Mouse (Mus musculus) embryonic facial prominence, embryonic 11.5 days (tissue): ENCODE results near the gene Pip4k2a. TPM values are rescaled to one million over a fixed set of nuclear protein-coding genes. Genes with fewer than 3 reads are reported as not detected.

ENCODE experiments used
- ATAC-seq: fragments of 200-750 bp; cut with Nextera tagmentation; replicated peaks from 2 replicates; pipeline ENCODE4 v1.8.0; 2017; ENCODE audit warnings: low read depth; ENCODE audit not compliant: insufficient number of reproducible peaks, low FRiP score, low TSS enrichment
- DNase-seq: peaks from one replicate; pipeline ENCODE4 v3.0.0-alpha.2; 2015; ENCODE audit warnings: low spot score
- H3K27ac ChIP-seq: fragments of 300-500 bp; sonication (generic); replicated peaks from 2 replicates; pipeline ENCODE4 v1.5.1; 2014; ENCODE audit warnings: mild to moderate bottlenecking, low read depth, low read length, control low read depth
- H3K27me3 ChIP-seq: fragments of 300-500 bp; sonication (generic); 2 replicates; pipeline ENCODE4 v1.6.1; 2014; ENCODE audit warnings: mild to moderate bottlenecking, low read length, moderate library complexity, mixed read lengths; ENCODE audit not compliant: control insufficient read depth, insufficient read depth
- H3K36me3 ChIP-seq: fragments of 300-500 bp; sonication (generic); replicated peaks from 2 replicates; pipeline ENCODE4 v1.6.1; 2014; ENCODE audit warnings: low read depth, mild to moderate bottlenecking, low read length, moderate library complexity, mixed read lengths; ENCODE audit not compliant: control insufficient read depth, insufficient read depth
- H3K4me1 ChIP-seq: fragments of 300-500 bp; sonication (generic); 2 replicates; pipeline ENCODE4 v1.6.1; 2014; ENCODE audit warnings: low read length, mixed read lengths; ENCODE audit not compliant: control insufficient read depth, insufficient read depth
- H3K4me2 ChIP-seq: fragments of 300-500 bp; sonication (generic); 2 replicates; pipeline ENCODE4 v1.6.1; 2014; ENCODE audit warnings: low read depth, mild to moderate bottlenecking, control low read depth, low read length, moderate library complexity
- H3K4me3 ChIP-seq: fragments of 300-500 bp; sonication (generic); 2 replicates; pipeline ENCODE4 v1.5.1; 2014; ENCODE audit warnings: low read depth, low read length, control low read depth
- H3K9ac ChIP-seq: fragments of 300-500 bp; sonication (generic); replicated peaks from 2 replicates; pipeline ENCODE4 v1.6.1; 2014; ENCODE audit warnings: mild to moderate bottlenecking, control low read depth, low read length
- H3K9me3 ChIP-seq: fragments of 300-500 bp; sonication (generic); replicated peaks from 2 replicates; pipeline ENCODE4 v1.6.1; 2016; ENCODE audit warnings: mild to moderate bottlenecking, low read length, inconsistent platforms, mixed read lengths; ENCODE audit not compliant: control insufficient read depth
- WGBS: fragments of 180-500 bp; shearing (Covaris S2); extraction: QIAGEN DNeasy Blood & Tissue Kit; methylation state at CpG from one replicate; pipeline ENCODE4 v1.1.7; 2014; 5-methylcytosine and 5-hydroxymethylcytosine counted together
- polyA plus RNA-seq: library from polyadenylated mRNA; unstranded; fragments of >200 nt; fragmentation: Nextera tagmentation; extraction: Ambion mirVana; gene quantifications from 2 replicates; pipeline ENCODE4 v1.2.1, GENCODE M21; 2014

The Pip4k2a gene
- polyA plus RNA-seq, 1 experiment from 2014 or later: 9.7 TPM

DNA sequence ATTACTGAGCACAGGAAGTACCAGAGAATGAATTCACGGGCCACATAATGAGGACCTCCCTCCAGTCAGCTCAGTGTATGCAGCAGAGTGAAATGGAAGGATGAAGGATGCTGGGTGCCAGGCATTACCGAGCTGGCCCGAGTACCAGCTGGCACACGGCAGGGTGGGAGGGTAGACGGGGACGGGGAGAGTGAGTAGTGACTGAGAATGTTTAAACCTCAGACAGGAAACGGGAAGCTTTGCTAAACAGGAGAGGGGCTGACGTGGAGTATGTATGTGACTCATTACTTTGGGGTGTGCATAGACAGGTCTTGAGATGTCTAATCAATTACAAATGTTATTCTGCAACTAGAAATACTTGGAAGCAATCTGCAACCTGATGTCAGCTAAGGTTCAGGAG is 69.7 kb downstream of the Pip4k2a start:
- Histone ChIP-seq H3K4me1 (no peaks in the 10 kb centered on the region), H3K9ac (no peak overlapping the region), H3K27me3 (no peaks in the 10 kb centered on the region), H3K36me3 (no peaks in the 10 kb centered on the region), H3K27ac (no peak overlapping the region), H3K4me3 (no peak overlapping the region), H3K9me3 (no peaks in the 10 kb centered on the region), H3K4me2 (no peak overlapping the region)
- ATAC-seq (no peak), DNase-seq (no peak)
- WGBS: 56% methylated on average over 8 of the region's 8 CpGs

DNA sequence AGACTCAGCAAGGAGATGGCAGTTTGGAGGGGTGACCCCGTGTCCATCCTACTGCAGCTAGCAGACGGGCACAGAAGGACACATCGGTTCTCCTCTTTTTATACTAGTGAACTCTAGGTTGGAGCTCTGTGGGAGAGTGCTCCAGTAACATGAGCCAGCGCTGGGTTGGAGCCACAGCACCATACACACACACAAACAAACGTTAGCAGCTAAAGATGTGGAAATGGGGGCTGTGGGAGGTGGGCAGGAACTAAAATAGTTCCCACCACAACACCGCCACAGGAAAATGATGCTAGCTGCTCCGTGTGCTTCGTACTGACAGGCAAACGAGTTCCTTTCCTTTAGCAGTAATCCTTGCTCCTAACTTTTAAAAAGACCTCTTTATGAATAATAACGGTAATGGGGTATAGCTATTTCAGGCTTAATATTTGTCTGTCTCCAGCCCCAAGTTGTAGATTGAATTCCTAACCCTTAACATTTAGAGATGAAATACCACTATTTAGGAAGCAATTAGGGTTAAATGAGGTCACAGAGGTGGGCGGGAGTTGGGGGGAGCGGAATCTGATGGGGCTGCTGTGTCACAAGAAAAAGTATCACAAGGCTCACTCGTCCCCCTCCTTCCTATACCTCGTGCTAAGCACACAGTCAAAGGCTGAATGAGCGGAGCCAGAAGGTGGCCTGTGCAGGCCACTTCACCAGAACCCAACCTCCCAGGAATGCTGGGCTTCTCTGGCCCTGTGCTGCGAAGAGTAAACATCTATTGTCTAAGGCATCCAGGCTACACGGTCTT is 73.9 kb downstream of the Pip4k2a start:
- H3K4me2 ChIP-seq: no peak overlapping the region
- no peak overlapping the region for H3K27ac ChIP-seq
- no peak overlapping the region for H3K4me3 ChIP-seq
- no peaks in the 10 kb centered on the region for H3K4me1 ChIP-seq
- no peak overlapping the region for H3K9ac ChIP-seq
- DNase-seq (peak; percentile 17), ATAC-seq (no peak; the same call in 1 of the 2 replicates)
- H3K9me3 ChIP-seq: no peaks in the 10 kb centered on the region
- no peaks in the 10 kb centered on the region for H3K27me3 ChIP-seq
- WGBS: 30% methylated on average over 17 of the region's 17 CpGs
- H3K36me3 ChIP-seq: no peaks in the 10 kb centered on the region

DNA sequence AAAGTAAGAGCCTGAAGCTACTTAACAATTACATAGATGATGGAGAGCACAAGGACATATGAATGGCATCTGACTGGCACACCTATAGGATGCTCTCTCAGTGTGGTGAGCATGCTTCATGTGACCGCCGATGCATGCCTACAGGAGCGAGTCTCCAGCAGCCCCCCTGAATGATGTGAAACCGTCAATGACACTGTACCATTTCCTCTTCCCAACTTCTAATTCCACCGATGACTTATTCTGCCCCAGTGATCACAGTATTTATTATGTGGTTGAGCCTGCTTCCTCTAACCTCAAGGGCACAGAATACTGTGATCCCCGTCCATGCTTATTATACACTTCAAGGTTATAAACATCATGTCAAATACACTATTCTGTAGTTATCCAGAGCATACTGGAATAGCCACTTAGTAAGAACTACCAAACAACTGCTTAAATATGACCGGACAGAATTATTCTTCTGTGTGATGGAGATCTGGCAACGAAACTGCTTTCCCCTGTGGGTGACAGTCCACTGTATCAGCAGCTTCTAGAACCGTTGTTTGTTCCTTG is 74.8 kb downstream of the Pip4k2a start:
- ATAC-seq (no peak), DNase-seq (no peak)
- 82% methylated on average over 9 of the region's 9 CpGs for WGBS
- no peaks in the 10 kb centered on the region for H3K27me3 ChIP-seq
- H3K4me1 ChIP-seq: no peaks in the 10 kb centered on the region
- no peak overlapping the region for H3K9ac ChIP-seq
- no peaks in the 10 kb centered on the region for H3K36me3 ChIP-seq
- H3K27ac ChIP-seq: no peak overlapping the region
- H3K9me3 ChIP-seq: no peaks in the 10 kb centered on the region
- H3K4me3 ChIP-seq: no peak overlapping the region
- no peak overlapping the region for H3K4me2 ChIP-seq

DNA sequence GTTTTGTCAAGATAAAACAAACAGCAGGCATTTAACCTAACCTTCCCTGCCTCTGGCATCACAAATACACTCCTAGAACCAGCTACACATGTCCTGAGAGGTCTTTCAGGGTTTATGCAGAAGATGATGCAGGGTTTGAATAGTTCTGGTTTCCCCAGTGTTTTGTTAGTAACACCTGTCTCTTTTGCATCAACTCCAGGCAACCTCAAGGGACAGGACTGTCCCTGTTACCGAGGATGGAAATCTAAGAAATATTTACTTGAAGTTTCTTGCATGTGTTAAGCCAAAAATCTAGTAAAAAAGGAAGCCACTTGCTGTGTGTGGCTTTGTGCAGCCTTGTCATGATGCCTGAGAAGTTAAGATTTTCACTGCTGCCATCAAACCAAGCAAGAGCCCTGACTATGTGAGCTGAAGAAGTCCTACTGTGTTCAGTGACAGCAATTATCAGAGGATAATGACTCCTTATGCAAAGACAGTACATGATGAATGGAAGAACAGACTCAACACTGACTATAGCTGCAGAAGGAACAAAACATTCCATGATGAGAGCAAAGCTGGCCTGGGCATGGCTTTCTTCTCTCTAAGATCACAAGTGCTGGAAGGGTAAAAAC is 76.3 kb downstream of the Pip4k2a start:
- no peak overlapping the region for H3K4me2 ChIP-seq
- H3K9ac ChIP-seq: no peak overlapping the region
- H3K4me1 ChIP-seq: no peaks in the 10 kb centered on the region
- DNase-seq (no peak), ATAC-seq (no peak)
- H3K4me3 ChIP-seq: no peak overlapping the region
- 59% methylated on average over 1 of the region's 1 CpGs for WGBS
- no peak overlapping the region for H3K27ac ChIP-seq
- no peaks in the 10 kb centered on the region for H3K9me3 ChIP-seq
- no peaks in the 10 kb centered on the region for H3K27me3 ChIP-seq
- no peaks in the 10 kb centered on the region for H3K36me3 ChIP-seq

DNA sequence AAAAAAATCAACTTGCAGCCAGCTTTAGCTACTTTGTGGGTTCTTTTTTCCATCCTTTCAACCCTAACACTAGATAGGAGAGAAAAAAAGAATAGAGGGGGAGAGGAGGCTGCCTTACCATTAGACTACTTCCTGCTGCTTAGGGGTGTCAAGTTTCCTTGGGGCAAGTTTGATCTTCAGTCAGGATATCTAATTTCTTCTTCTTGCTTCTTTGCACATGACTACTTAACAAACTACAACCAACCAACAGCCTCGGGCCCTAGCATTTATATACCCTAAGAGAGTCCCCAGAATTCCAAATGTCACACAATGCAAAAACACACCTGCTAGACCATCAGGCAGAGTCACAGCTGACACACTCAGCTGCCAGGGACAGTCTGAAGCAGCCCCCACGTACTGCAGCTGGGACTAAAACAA is 77.5 kb downstream of the Pip4k2a start:
- 12% methylated on average over 2 of the region's 2 CpGs for whole genome bisulfite sequencing
- Histone ChIP-seq H3K27ac (no peak overlapping the region), H3K27me3 (no peaks in the 10 kb centered on the region), H3K4me3 (no peak overlapping the region), H3K4me2 (no peak overlapping the region), H3K9me3 (no peaks in the 10 kb centered on the region), H3K36me3 (no peaks in the 10 kb centered on the region), H3K4me1 (no peaks in the 10 kb centered on the region), H3K9ac (no peak overlapping the region)
- ATAC-seq (peak; percentile 30; the same call in 1 of the 2 replicates), DNase-seq (no peak)

DNA sequence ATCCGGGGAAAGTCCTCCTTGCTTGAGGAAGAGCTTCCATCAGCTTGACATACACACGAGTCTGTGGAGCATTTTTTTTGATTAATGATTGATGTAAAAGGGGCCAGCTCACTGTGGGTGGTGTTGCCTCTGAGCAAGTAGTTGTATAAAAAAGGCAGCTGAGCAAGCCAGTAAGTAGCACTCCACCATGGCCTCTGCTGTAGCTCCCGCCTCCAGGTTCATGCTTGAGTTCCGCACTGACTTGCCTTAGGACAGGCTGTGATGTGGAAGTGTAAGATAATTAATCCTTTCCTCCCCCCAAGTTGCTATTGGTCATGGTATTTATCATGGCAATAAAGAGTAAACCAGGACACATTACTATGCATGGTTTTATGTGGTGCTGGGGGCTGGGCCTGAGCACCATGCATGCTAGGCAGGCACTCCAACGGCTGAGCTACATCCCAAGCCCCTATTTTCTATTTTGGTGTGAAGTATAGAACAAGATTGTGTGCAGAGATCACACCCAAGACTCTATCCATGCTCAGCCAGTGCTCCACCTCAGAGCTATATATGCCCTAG is 78.0 kb downstream of the Pip4k2a start:
- no peak for ATAC-seq
- Histone ChIP-seq H3K27ac (no peak overlapping the region), H3K27me3 (no peaks in the 10 kb centered on the region), H3K9ac (no peak overlapping the region), H3K36me3 (no peaks in the 10 kb centered on the region), H3K4me3 (no peak overlapping the region), H3K4me1 (no peaks in the 10 kb centered on the region), H3K4me2 (no peak overlapping the region), H3K9me3 (no peaks in the 10 kb centered on the region)
- WGBS: 67% methylated on average over 5 of the region's 5 CpGs
- DNase-seq: no peak

DNA sequence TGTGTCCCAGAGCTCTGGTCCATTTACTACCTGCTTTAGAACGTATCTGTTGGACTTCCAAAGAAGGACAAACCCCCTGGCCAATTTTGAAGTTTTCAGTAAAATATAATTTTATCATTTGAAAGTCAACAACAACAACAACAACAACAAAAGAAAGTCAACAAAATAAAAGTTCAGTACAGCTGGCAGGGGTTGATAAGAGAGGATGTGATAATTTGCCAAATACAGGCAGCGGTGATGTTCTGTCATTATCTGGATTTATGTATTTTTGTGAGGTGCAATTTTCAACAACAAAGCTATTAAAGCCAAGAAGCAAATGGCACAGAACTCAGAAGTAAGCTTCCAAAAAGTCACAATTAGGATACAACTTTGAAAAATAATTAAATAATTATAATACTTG is 80.1 kb downstream of the Pip4k2a start:
- no peaks in the 10 kb centered on the region for H3K9me3 ChIP-seq
- ATAC-seq (no peak), DNase-seq (no peak)
- WGBS: 91% methylated on average over 2 of the region's 2 CpGs
- no peaks in the 10 kb centered on the region; the same call in 1 of the 2 replicates for H3K4me1 ChIP-seq
- H3K27ac ChIP-seq: no peak overlapping the region
- H3K36me3 ChIP-seq: no peaks in the 10 kb centered on the region
- no peak overlapping the region for H3K9ac ChIP-seq
- H3K4me2 ChIP-seq: no peak overlapping the region
- no peak overlapping the region for H3K4me3 ChIP-seq
- H3K27me3 ChIP-seq: no peaks in the 10 kb centered on the region

DNA sequence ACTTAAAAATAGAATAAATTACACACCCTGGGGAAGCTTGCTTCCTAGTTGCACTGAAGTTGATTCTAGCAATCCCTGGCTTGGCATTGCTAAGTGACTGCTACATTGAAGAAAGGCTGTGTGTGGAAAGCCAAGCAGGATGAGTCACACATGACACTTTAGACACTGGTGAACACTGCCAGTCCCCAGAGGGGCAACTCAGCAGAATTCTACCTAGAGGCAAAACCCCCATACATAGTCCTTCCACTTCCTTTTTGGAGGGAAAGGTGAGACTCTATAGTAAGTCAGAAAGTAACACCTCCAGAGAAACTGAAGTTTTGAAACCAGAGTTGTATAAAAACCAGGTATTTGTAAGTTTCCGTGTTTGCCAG is 80.6 kb downstream of the Pip4k2a start:
- Histone ChIP-seq H3K9ac (no peak overlapping the region), H3K27me3 (no peaks in the 10 kb centered on the region), H3K36me3 (no peaks in the 10 kb centered on the region), H3K4me3 (no peak overlapping the region), H3K4me1 (no peaks in the 10 kb centered on the region; the same call in 1 of the 2 replicates), H3K9me3 (no peaks in the 10 kb centered on the region), H3K27ac (no peak overlapping the region), H3K4me2 (no peak overlapping the region)
- 81% methylated on average over 1 of the region's 1 CpGs for WGBS
- no peak for ATAC-seq
- no peak for DNase-seq
